Mouse (Mus musculus) heart, postnatal 0 days (tissue): ENCODE data around the gene Tex14. TPM values are rescaled to one million over a fixed set of nuclear protein-coding genes. Genes with fewer than 3 reads are reported as not detected.

Source experiments
- ATAC-seq: fragments of 200-750 bp; cut with Nextera tagmentation; 2 replicates; pipeline ENCODE4 v1.8.0; 2017; ENCODE audit warnings: low read depth, moderate number of reproducible peaks, moderate library complexity; ENCODE audit not compliant: insufficient read depth
- DNase-seq: peaks from one replicate; pipeline ENCODE4 v3.0.0-alpha.2; 2016; ENCODE audit warnings: low spot score
- H3K27ac ChIP-seq: fragments of 300-500 bp; sonication (generic); 2 replicates; pipeline ENCODE4 v1.5.1; 2014; ENCODE audit warnings: low read depth, mild to moderate bottlenecking
- H3K27me3 ChIP-seq: fragments of 300-500 bp; sonication (generic); 2 replicates; pipeline ENCODE4 v1.6.1; 2014; ENCODE audit warnings: low read length, mixed read lengths; ENCODE audit not compliant: control insufficient read depth, insufficient read depth
- H3K36me3 ChIP-seq: fragments of 300-500 bp; sonication (generic); replicated peaks from 2 replicates; pipeline ENCODE4 v1.6.1; 2014; ENCODE audit warnings: low read length, mixed read lengths; ENCODE audit not compliant: control insufficient read depth, insufficient read depth
- H3K4me1 ChIP-seq: fragments of 300-500 bp; sonication (generic); 2 replicates; pipeline ENCODE4 v1.6.1; 2014; ENCODE audit warnings: antibody characterized with exemption; ENCODE audit not compliant: control insufficient read depth, insufficient read depth
- H3K4me2 ChIP-seq: fragments of 300-500 bp; sonication (generic); 2 replicates; pipeline ENCODE4 v1.6.1; 2014; ENCODE audit warnings: low read depth, mild to moderate bottlenecking, low read length, moderate library complexity
- H3K4me3 ChIP-seq: fragments of 300-500 bp; sonication (generic); 2 replicates; pipeline ENCODE4 v1.5.1; 2014; ENCODE audit warnings: low read depth, low read length
- H3K9ac ChIP-seq: fragments of 300-500 bp; sonication (generic); replicated peaks from 2 replicates; pipeline ENCODE4 v1.6.1; 2014; ENCODE audit warnings: low read depth, low read length, mixed read lengths
- H3K9me3 ChIP-seq: fragments of 300-500 bp; sonication (generic); replicated peaks from 2 replicates; pipeline ENCODE4 v1.6.1; 2016; ENCODE audit warnings: low read length; ENCODE audit not compliant: control insufficient read depth
- CTCF ChIP-seq: IDR thresholded peaks from 2 replicates; pipeline ENCODE4 v1.5.1; 2016; ENCODE audit warnings: antibody characterized with exemption, control low read depth, low read depth
- EP300 ChIP-seq: IDR thresholded peaks from 2 replicates; pipeline ENCODE4 v1.6.1; 2016; ENCODE audit warnings: antibody characterized with exemption, low read depth
- WGBS: fragments of 180-500 bp; shearing (Covaris S2); extraction: QIAGEN DNeasy Blood & Tissue Kit; methylation state at CpG from one replicate; pipeline ENCODE4 v1.1.7; 2014; 5-methylcytosine and 5-hydroxymethylcytosine counted together
- polyA plus RNA-seq: library from polyadenylated mRNA; unstranded; fragments of >200 nt; fragmentation: Nextera tagmentation; extraction: Ambion mirVana; gene quantifications from 2 replicates; pipeline ENCODE4 v1.2.1, GENCODE M21; 2015
- total RNA-seq: library from RNA; depleted of rRNA; stranded (reverse); fragments of >200 nt; gene quantifications from 2 replicates; pipeline ENCODE4 v1.2.3, GENCODE M21; 2014; ENCODE audit warnings: low replicate concordance

Tex14 gene
- total and polyA plus RNA-seq, 2 experiments from 2014 or later: 0.22 to 0.46 TPM

DNA sequence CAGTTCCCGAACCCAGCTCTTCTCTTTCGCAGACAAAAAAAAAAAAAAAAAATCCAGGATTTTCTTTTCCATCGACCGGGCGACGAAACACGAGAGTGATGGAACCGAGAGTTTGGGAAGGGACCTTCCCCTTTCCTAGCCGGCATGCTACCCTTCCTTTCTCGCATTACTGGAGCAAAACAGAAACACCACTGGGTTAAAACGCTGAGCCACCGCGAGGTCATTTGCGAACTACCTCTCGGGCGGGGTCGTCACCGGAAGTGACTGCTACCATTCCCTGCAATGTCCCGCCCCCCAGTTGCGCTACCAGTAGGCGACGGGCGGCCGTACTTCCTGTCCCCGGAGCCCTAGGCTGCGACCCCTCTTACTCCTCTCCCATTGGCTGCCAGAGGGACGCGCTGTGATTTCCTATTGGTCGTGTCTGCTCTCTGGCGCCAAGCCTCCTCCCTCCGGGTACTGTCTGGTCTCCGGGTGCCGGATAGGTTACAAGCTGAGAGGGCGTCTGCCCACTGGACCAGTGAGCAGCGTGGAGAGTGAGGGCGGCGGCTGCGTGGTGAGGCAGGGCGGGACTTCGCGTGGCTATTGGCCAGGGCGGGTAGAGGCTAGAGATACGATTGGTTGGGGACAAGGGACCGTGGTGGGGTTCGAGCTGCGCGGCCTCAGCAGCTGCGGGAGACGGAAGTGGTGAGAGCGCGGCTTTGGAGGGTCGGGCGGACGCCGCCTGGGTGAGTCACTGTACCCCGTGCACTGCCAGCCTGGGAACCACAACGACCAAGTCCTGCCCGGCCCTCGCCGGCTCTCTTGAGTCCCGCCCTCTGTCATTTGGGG, 186.9 kb downstream of the Tex14 start, which contains the start of gene Mtmr4:
TSS of gene Mtmr4 (plus strand) at position 637 of the 828 bp plus-strand sequence.
- Histone ChIP-seq H3K9me3 (no peaks in the 10 kb centered on the region), H3K27ac (peak within 1 kb of the TSS; percentile 94), H3K9ac (peak within 1 kb of the TSS; percentile 72), H3K4me1 (peaks cover 27% of the 10 kb centered on the region), H3K36me3 (peaks cover 4% of the 10 kb centered on the region), H3K27me3 (no peaks in the 10 kb centered on the region), H3K4me2 (peak within 1 kb of the TSS; percentile 68), H3K4me3 (peak within 1 kb of the TSS; percentile 78)
- under 1% methylated on average over 59 of the region's 61 CpGs for WGBS
- TF ChIP-seq EP300: peak; percentile 14; the same call in 1 of the 2 replicates
- no peak for TF ChIP-seq CTCF
- ATAC-seq: peak; percentile 95
- peak; percentile 100 for DNase-seq

DNA sequence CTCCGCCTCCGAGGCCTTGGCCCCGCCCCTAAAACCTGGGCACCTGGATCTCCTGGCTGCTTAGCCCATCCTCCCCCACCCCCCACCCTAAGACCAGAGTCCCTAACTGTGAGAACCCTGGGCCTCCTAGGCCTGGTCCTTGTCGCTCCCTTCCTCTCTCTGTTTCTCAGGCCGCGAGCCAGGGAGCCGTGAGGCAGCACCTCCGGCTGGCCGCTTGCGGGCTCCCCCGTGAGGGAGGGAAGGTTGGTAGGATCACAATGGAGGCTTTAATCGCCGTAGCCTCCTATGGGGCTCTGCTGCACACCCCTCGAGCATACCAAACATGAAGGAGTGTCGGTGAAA, 187.5 kb downstream of the Tex14 start:
- TF ChIP-seq EP300 (0 out of 2 replicates have a peak, but pooled peaks have one; percentile 5), CTCF (peak; percentile 22)
- Histone ChIP-seq H3K4me2 (peak overlapping the region; percentile 68), H3K9ac (peak overlapping the region; percentile 68), H3K4me3 (peak overlapping the region; percentile 78), H3K9me3 (no peaks in the 10 kb centered on the region), H3K27ac (peak overlapping the region; percentile 93), H3K4me1 (peaks cover 27% of the 10 kb centered on the region), H3K27me3 (no peaks in the 10 kb centered on the region), H3K36me3 (peaks cover 7% of the 10 kb centered on the region)
- DNase-seq: no peak
- WGBS: under 1% methylated on average over 15 of the region's 15 CpGs
- ATAC-seq: no peak

DNA sequence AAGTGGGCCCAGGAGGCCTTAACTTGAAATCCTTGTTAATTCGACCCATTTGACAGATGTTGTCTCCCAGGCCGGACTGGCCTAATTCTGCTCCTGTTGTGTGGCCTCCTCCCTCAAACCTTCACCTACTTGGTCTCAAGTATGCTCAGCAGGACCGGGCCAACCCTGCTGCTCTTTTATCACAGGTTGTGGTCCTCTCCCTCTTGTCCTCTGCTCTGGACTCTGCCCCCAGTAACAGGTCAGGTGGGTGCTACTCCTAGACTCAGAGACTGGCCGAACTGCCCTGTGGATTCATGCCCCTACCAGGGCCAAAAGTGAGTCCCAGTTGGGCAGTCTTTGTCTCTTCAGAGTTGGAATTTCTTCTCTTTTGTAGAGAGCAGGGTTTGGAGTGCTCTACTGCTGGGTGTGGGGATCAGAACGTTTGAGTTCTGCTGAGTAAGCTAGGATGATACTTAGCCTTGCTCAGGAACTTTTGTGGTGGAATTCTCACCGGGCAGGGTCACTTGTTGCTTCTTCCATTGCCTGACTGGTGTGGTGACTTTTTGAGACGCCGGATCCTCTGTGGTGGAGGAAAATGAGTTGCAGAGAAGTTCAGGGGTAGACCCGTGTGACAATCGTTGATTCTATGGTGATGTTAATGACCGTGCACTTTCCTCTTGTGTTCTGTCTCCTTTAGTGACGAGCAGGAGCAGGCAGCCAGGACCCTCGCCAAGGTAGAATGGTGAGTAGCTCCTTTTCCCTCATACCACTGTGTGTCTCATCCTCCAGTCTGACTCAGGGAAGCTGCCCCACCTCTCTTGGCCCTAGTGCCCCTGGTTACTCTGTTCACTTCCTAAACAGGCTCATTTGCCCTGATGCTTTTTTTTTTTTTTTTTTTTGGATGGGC, 188.1 kb downstream of the Tex14 start:
- TF ChIP-seq CTCF (no peak), EP300 (no peak)
- no peaks in the 10 kb centered on the region for H3K27me3 ChIP-seq
- ATAC-seq (no peak), DNase-seq (no peak)
- H3K4me1 ChIP-seq: peaks cover 27% of the 10 kb centered on the region
- peak overlapping the region; percentile 93 for H3K27ac ChIP-seq
- WGBS: 37% methylated on average over 13 of the region's 13 CpGs
- peak overlapping the region; percentile 68 for H3K9ac ChIP-seq
- H3K4me3 ChIP-seq: peak overlapping the region; percentile 78
- H3K4me2 ChIP-seq: peak overlapping the region; percentile 68
- H3K9me3 ChIP-seq: no peaks in the 10 kb centered on the region
- H3K36me3 ChIP-seq: peaks cover 13% of the 10 kb centered on the region

- ATAC-seq: peak; percentile 47
- peak overlapping the region; percentile 98 for H3K4me2 ChIP-seq
- 4% methylated on average over 28 of the region's 37 CpGs for WGBS
- peak; percentile 92 for DNase-seq
- H3K4me3 ChIP-seq: peak overlapping the region; percentile 63
- peaks cover 38% of the 10 kb centered on the region for H3K36me3 ChIP-seq
- TF ChIP-seq CTCF (no peak), EP300 (no peak)
- no peaks in the 10 kb centered on the region for H3K9me3 ChIP-seq
- H3K9ac ChIP-seq: peak overlapping the region; percentile 70
- H3K4me1 ChIP-seq: peaks cover 19% of the 10 kb centered on the region
- no peaks in the 10 kb centered on the region for H3K27me3 ChIP-seq
- peak overlapping the region; percentile 9 for H3K27ac ChIP-seq
These were observed 190.5 kb downstream of the Tex14 start for GRCm38 (mm10) chr11:87595327-87595841.

DNA sequence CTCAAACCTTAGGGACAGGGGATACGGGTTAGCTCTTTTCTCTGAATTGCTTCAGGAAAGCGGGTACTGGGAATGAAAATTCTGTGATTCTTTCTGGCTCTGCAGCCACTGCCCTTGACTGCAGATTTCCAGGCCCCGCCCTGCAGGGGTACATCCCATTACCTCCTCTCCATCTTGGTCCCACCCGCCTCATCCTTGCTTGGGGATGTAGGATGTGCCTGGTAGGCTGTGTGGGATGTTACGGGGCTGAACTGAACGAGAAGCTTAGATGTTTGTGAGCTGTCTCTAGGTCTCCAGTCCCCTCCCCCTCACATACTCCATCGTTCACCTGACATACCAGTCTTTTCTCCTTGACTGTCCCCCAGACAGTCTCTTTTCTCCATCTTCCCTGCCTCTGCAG, 191.1 kb downstream of the Tex14 start:
- TF ChIP-seq CTCF (no peak), EP300 (no peak)
- Histone ChIP-seq H3K4me2 (peak overlapping the region; percentile 98), H3K9ac (peak overlapping the region; percentile 70), H3K27me3 (no peaks in the 10 kb centered on the region), H3K9me3 (no peaks in the 10 kb centered on the region), H3K4me3 (peak overlapping the region; percentile 63), H3K36me3 (peaks cover 44% of the 10 kb centered on the region), H3K4me1 (peaks cover 14% of the 10 kb centered on the region), H3K27ac (peak overlapping the region; percentile 9)
- 16% methylated on average over 7 of the region's 7 CpGs for WGBS
- ATAC-seq (no peak), DNase-seq (no peak)
